Mouse (Mus musculus): Measurements from ENCODE around the gene Dedd. TPM values are rescaled to one million over a fixed set of nuclear protein-coding genes. Genes with fewer than 3 reads are reported as not detected.

Dedd gene
- polyA plus RNA-seq, 1 experiment from 2014 or later: 45.4 TPM

DNA sequence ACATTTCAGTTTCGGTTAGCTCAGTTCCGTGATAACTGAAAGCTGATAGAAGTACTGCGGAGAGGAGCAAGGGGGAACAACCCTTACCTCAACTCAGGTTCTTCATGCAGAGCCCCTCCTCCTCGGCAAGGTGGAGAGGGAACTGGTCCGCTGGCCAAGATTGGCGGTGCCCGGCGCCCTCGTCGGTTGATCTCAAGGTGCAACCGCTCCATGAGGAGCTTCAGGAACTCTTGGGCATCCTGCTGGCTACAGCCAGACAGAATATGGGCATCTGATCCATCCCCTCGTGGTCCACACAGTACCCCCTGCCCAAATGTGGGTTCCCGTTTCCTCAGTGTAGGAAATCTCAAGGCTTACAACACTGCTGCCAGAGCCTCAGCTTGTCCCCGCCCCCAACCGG lies 44.5 kb upstream of the Dedd start:
- no peaks in the 10 kb centered on the region for H3K27me3 ChIP-seq (ENCODE audit: control insufficient read depth, insufficient read depth, low read length)
- H3K36me3 ChIP-seq (ENCODE audit: control insufficient read depth, insufficient read depth, low read length): peaks cover 12% of the 10 kb centered on the region; the same call in 1 of the 2 replicates
- no peaks in the 10 kb centered on the region for H3K9me3 ChIP-seq (replicated peaks; ENCODE audit: control insufficient read depth, low read length)
- no peak overlapping the region for H3K27ac ChIP-seq (ENCODE audit: low read depth, low read length)
- no peak overlapping the region for H3K9ac ChIP-seq (ENCODE audit: low read depth, low read length)
- WGBS (ENCODE audit: insufficient replicate concordance): 91% methylated on average over 15 of the region's 15 CpGs
- ATAC-seq (replicated peaks; ENCODE audit: insufficient number of reproducible peaks, low FRiP score, low TSS enrichment): no peak
- H3K4me3 ChIP-seq (ENCODE audit: low read depth, low read length): no peak overlapping the region
- H3K4me2 ChIP-seq: no peak overlapping the region
- peaks cover 18% of the 10 kb centered on the region for H3K4me1 ChIP-seq (ENCODE audit: control insufficient read depth, insufficient read depth, low read length)

DNA sequence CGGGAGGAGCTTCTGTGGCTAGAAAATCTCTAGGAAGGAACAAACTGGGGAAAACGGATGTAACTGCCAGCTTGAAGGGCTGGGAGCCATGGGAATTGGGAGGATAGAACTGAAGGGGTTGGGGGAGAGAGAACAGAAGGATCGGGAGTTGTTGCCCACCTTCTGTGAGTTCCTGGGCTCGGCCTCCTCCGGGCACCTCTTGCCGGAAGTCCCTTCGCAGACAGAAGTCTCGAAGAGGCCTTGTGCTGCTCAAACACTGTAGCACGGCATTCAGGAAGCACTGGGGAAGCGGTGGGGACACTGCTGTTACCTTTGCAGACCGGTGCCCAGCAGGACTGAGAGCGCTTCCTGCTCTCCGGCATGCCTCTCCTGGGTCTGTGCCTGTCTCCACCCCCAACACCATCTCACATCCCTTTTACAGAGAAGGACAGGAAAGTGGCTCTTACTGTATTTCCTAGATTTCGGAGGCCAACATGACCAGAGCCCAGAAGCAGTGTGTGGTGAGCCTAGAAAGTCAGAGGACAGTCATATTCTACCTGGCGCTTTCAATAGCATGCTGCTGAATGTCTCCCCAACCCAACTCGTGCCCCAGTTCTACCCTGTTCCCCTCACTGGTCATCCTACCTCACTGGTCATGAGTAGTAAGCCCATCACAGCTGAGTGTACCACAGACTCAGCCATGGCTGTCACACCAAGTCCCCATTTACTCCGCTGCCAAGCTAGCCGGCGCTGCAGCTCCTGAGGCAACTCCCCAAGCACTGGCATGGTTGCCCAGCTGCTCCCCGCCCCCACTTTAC lies 43.7 kb upstream of the Dedd start:
- H3K9me3 ChIP-seq (replicated peaks; ENCODE audit: control insufficient read depth, low read length): no peaks in the 10 kb centered on the region
- H3K27me3 ChIP-seq (ENCODE audit: control insufficient read depth, insufficient read depth, low read length): no peaks in the 10 kb centered on the region
- 79% methylated on average over 20 of the region's 20 CpGs for WGBS (ENCODE audit: insufficient replicate concordance)
- H3K4me3 ChIP-seq (ENCODE audit: low read depth, low read length): no peak overlapping the region
- H3K4me1 ChIP-seq (ENCODE audit: control insufficient read depth, insufficient read depth, low read length): peaks cover 15% of the 10 kb centered on the region; the same call in 1 of the 2 replicates
- H3K9ac ChIP-seq (ENCODE audit: low read depth, low read length): no peak overlapping the region
- ATAC-seq (replicated peaks; ENCODE audit: insufficient number of reproducible peaks, low FRiP score, low TSS enrichment): no peak
- H3K36me3 ChIP-seq (ENCODE audit: control insufficient read depth, insufficient read depth, low read length): peaks cover 12% of the 10 kb centered on the region; the same call in 1 of the 2 replicates
- H3K27ac ChIP-seq (ENCODE audit: low read depth, low read length): no peak overlapping the region
- no peak overlapping the region for H3K4me2 ChIP-seq

DNA sequence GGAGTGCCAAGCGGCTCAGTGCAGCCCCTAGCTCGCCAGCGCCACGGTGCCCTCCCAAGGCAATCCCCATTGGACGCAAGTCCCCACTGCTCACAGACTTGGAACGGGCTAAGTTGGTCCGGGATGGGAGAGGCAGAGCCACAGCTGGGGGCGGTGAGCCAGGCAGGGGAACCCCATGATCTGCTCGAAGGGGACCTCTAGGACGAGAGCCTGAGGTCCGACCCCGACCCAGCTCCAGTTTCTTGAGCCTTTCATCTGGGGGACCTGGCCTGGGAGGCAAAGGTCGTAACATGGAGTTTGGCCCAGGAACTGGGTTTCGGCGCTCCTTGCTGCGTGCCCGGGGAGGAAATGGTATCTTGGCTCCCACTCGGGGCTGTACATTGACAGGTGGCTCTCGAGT lies 42.4 kb upstream of the Dedd start:
- WGBS (ENCODE audit: insufficient replicate concordance): 88% methylated on average over 19 of the region's 19 CpGs
- peaks cover 12% of the 10 kb centered on the region; the same call in 1 of the 2 replicates for H3K36me3 ChIP-seq (ENCODE audit: control insufficient read depth, insufficient read depth, low read length)

DNA sequence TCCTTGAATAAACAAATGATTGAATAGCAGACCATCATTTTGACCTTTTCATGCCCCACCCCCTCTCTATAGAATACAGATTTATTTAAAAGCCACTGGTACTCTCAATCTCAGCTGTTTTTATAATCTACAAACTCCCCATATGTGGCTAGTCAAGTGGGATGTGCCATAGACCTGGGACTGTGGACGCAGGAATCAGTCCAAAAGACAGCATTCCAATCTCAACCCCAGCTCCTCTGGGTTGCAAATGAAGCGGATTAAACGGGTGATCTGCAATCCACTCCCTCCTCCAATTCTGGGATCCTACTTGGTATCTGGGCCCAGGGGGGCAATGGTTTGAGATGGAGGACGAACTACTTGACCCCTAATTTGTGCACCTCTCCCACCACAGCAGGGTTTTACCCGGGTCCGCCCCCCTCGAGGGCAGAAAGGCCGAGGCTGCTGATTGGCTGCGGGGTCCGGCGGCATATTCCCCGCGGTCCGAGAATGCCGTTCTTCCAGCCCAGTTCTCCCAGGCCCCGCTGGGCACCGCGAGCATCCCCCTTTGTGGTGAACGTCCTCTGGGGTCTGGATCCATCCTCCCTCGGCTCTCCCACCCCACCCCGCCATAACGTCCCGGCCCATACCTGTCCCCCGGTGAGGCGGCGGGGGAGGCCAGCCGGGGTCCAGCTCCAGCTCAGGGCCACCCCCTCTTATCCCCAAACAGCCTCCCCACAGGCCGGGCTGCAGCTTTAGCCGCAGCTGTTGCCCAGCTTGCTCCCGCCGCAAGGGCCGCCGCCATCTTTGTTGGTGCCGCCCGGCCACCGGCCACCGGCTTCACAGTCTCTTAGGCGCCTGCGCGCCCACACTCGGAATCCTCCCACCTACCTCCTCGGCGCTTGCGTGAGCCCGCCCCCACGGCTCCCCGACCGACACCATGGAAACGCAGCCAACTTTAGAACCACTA lies 41.5 kb upstream of the Dedd start, which contains the start of gene Usp21:
TSS of gene Usp21 (minus strand) at position 856 of the 946 bp plus-strand sequence.
- peak within 1 kb of the TSS; percentile 83 for H3K4me2 ChIP-seq
- peak within 1 kb of the TSS; percentile 95 for H3K27ac ChIP-seq (ENCODE audit: low read depth, low read length)
- peaks cover 12% of the 10 kb centered on the region; the same call in 1 of the 2 replicates for H3K4me1 ChIP-seq (ENCODE audit: control insufficient read depth, insufficient read depth, low read length)
- H3K4me3 ChIP-seq (ENCODE audit: low read depth, low read length): peak within 1 kb of the TSS; percentile 97
- peak within 1 kb of the TSS; percentile 100 for H3K9ac ChIP-seq (ENCODE audit: low read depth, low read length)
- ATAC-seq (replicated peaks; ENCODE audit: insufficient number of reproducible peaks, low FRiP score, low TSS enrichment): peak; percentile 91
- no peaks in the 10 kb centered on the region for H3K27me3 ChIP-seq (ENCODE audit: control insufficient read depth, insufficient read depth, low read length)
- H3K9me3 ChIP-seq (replicated peaks; ENCODE audit: control insufficient read depth, low read length): no peaks in the 10 kb centered on the region
- under 1% methylated on average over 49 of the region's 49 CpGs for WGBS (ENCODE audit: insufficient replicate concordance)
- peaks cover 10% of the 10 kb centered on the region; the same call in 1 of the 2 replicates for H3K36me3 ChIP-seq (ENCODE audit: control insufficient read depth, insufficient read depth, low read length)

More for the DNA sequence above, 42.4 kb upstream of the Dedd start:
- Histone ChIP-seq H3K27ac (ENCODE audit: low read depth, low read length) (no peak overlapping the region), H3K4me1 (ENCODE audit: control insufficient read depth, insufficient read depth, low read length) (peaks cover 15% of the 10 kb centered on the region; the same call in 1 of the 2 replicates), H3K4me2 (peak overlapping the region; percentile 83), H3K4me3 (ENCODE audit: low read depth, low read length) (peak overlapping the region; percentile 97; the same call in 1 of the 2 replicates), H3K27me3 (ENCODE audit: control insufficient read depth, insufficient read depth, low read length) (no peaks in the 10 kb centered on the region), H3K9ac (ENCODE audit: low read depth, low read length) (no peak overlapping the region), H3K9me3 (replicated peaks; ENCODE audit: control insufficient read depth, low read length) (no peaks in the 10 kb centered on the region)
- ATAC-seq (replicated peaks; ENCODE audit: insufficient number of reproducible peaks, low FRiP score, low TSS enrichment): no peak

DNA sequence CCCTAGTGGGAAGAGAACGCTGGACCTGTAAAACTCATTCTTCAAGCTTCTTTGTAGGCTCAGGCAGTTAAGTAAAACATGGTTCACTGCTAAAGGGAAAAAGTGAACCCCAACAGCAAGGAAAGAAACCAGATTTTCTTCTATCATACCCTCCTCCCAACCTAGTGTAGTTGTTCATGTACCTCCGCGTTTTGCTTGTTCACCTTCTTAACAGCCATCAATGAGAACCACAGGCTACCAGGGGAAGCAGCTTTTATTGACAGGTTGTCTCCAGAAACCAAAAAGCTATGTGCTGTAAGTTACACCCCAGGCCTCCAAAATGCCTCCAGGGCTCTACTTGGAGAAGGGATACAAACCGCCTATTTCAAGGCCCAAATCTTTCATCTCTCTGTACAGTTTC lies 40.6 kb upstream of the Dedd start:
- no peak for ATAC-seq (replicated peaks; ENCODE audit: insufficient number of reproducible peaks, low FRiP score, low TSS enrichment)
- Histone ChIP-seq H3K9me3 (replicated peaks; ENCODE audit: control insufficient read depth, low read length) (no peaks in the 10 kb centered on the region), H3K4me2 (peak overlapping the region; percentile 83), H3K4me1 (ENCODE audit: control insufficient read depth, insufficient read depth, low read length) (peaks cover 14% of the 10 kb centered on the region), H3K9ac (ENCODE audit: low read depth, low read length) (peak overlapping the region; percentile 100; the same call in 1 of the 2 replicates), H3K27ac (ENCODE audit: low read depth, low read length) (peak overlapping the region; percentile 17; the same call in 1 of the 2 replicates), H3K27me3 (ENCODE audit: control insufficient read depth, insufficient read depth, low read length) (no peaks in the 10 kb centered on the region), H3K36me3 (ENCODE audit: control insufficient read depth, insufficient read depth, low read length) (peaks cover 9% of the 10 kb centered on the region; the same call in 1 of the 2 replicates), H3K4me3 (ENCODE audit: low read depth, low read length) (peak overlapping the region; percentile 97)
- 63% methylated on average over 4 of the region's 4 CpGs for WGBS (ENCODE audit: insufficient replicate concordance)

DNA sequence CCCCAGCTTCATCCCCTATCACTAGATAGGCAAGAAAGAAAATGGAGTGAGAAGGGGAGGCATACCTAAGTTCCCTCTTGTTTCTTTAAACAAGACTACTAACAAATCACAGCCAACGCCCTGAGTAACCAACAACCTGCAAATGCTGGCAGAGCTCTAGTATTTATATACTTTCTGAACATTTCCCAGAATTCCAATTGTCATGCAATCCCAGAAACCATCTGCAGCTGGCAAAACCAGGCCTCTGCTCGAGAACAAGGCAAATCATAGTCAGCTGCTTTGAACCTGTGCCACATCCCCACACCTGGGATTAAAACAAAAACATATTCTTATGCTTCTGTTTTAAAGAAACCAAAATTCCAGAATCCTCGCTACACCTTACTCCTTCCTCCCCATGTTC lies 35.6 kb upstream of the Dedd start:
- Histone ChIP-seq H3K36me3 (ENCODE audit: control insufficient read depth, insufficient read depth, low read length) (peaks cover 5% of the 10 kb centered on the region; the same call in 1 of the 2 replicates), H3K27ac (ENCODE audit: low read depth, low read length) (no peak overlapping the region), H3K9ac (ENCODE audit: low read depth, low read length) (no peak overlapping the region), H3K4me1 (ENCODE audit: control insufficient read depth, insufficient read depth, low read length) (peaks cover 10% of the 10 kb centered on the region), H3K9me3 (replicated peaks; ENCODE audit: control insufficient read depth, low read length) (no peaks in the 10 kb centered on the region), H3K27me3 (ENCODE audit: control insufficient read depth, insufficient read depth, low read length) (no peaks in the 10 kb centered on the region), H3K4me2 (peak overlapping the region; percentile 91), H3K4me3 (ENCODE audit: low read depth, low read length) (peak overlapping the region; percentile 82; the same call in 1 of the 2 replicates)
- 81% methylated on average over 3 of the region's 3 CpGs for WGBS (ENCODE audit: insufficient replicate concordance)
- ATAC-seq (replicated peaks; ENCODE audit: insufficient number of reproducible peaks, low FRiP score, low TSS enrichment): no peak

DNA sequence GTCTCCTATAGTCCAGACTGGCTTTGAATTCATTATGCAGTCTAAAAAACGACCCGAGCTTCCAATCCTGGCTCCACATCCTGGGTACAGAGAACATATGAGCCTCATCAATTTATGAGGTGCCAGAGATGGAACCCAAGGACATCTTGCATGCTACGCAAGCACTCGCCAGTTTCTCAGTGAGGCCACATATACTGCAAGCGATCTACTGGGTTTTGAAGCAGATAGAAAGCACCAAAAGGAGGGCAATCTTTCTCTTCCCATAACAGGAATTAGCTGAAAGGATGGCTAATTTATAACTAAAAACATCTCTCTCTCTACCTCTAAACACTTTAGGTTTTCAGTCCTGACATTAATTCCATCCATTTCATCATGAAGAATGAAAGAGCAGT lies 35.0 kb upstream of the Dedd start:
- H3K4me3 ChIP-seq (ENCODE audit: low read depth, low read length): peak overlapping the region; percentile 82
- H3K36me3 ChIP-seq (ENCODE audit: control insufficient read depth, insufficient read depth, low read length): peaks cover 5% of the 10 kb centered on the region; the same call in 1 of the 2 replicates
- H3K27me3 ChIP-seq (ENCODE audit: control insufficient read depth, insufficient read depth, low read length): no peaks in the 10 kb centered on the region
- peaks cover 8% of the 10 kb centered on the region for H3K4me1 ChIP-seq (ENCODE audit: control insufficient read depth, insufficient read depth, low read length)
- no peaks in the 10 kb centered on the region for H3K9me3 ChIP-seq (replicated peaks; ENCODE audit: control insufficient read depth, low read length)
- 48% methylated on average over 5 of the region's 5 CpGs for WGBS (ENCODE audit: insufficient replicate concordance)
- H3K4me2 ChIP-seq: peak overlapping the region; percentile 91
- ATAC-seq (replicated peaks; ENCODE audit: insufficient number of reproducible peaks, low FRiP score, low TSS enrichment): no peak
- peak overlapping the region; percentile 95 for H3K27ac ChIP-seq (ENCODE audit: low read depth, low read length)
- peak overlapping the region; percentile 96 for H3K9ac ChIP-seq (ENCODE audit: low read depth, low read length)
